Mouse (Mus musculus) heart, postnatal 0 days (tissue): ENCODE data around the gene Fgd3.

Source experiments
- CTCF ChIP-seq: IDR thresholded peaks from 2 replicates; pipeline ENCODE4 v1.5.1; 2016; ENCODE audit warnings: antibody characterized with exemption, control low read depth, low read depth
- EP300 ChIP-seq: IDR thresholded peaks from 2 replicates; pipeline ENCODE4 v1.6.1; 2016; ENCODE audit warnings: antibody characterized with exemption, low read depth

GRCm38 (mm10) chr13:49234711-49235110 is 85.4 kb downstream of the Fgd3 start:
- TF ChIP-seq CTCF (no peak), EP300 (no peak)
